Mouse (Mus musculus): ENCODE data around the gene Lcn5. TPM values are rescaled to one million over a fixed set of nuclear protein-coding genes. Genes with fewer than 3 reads are reported as not detected.

Lcn5 gene
- polyA plus RNA-seq, 1 experiment from 2014 or later: not detected

- no peaks in the 10 kb centered on the region for H3K9me3 ChIP-seq
- H3K9ac ChIP-seq: no peak overlapping the region
- H3K4me2 ChIP-seq (replicated peaks): no peak overlapping the region
- H3K4me3 ChIP-seq: no peak overlapping the region
- H3K27ac ChIP-seq: no peak overlapping the region
- 16% methylated on average over 6 of the region's 6 CpGs for WGBS
- no peaks in the 10 kb centered on the region for H3K27me3 ChIP-seq
- no peak for ATAC-seq (ENCODE audit: insufficient number of reproducible peaks, insufficient read depth, low FRiP score, low TSS enrichment)
- no peaks in the 10 kb centered on the region for H3K4me1 ChIP-seq
- H3K36me3 ChIP-seq: no peaks in the 10 kb centered on the region
Observed at GRCm38 (mm10) chr2:25639890-25640289, 17.9 kb upstream of the Lcn5 start.

DNA sequence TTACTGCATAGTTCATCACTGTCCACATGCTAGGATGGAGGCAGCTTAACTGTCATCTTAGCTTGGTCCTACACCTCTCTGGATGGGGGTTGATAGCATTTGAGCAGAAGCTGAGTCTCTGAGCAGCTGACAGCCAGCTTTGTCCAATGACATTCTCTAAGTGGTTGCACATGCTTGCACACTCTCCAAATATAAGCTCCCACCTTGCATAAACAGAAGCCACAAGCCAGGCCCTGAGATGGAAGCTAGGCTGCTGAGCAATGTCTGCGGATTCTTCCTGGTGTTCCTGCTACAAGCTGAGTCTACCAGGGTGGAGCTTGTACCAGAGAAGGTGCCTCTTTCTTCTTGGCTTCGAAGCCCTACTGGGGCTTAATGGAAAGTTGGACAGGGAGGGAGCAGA is 4.8 kb upstream of the Lcn5 start, which contains the start of gene Lcn8:
Gene Lcn8, plus strand, starts transcription at position 219 of the 400 bp plus-strand sequence.
- Histone ChIP-seq H3K27ac (no peak within 1 kb of the TSS), H3K4me1 (no peaks in the 10 kb centered on the region), H3K4me2 (replicated peaks) (no peak within 1 kb of the TSS), H3K4me3 (no peak within 1 kb of the TSS), H3K9me3 (no peaks in the 10 kb centered on the region), H3K9ac (no peak within 1 kb of the TSS), H3K27me3 (no peaks in the 10 kb centered on the region), H3K36me3 (no peaks in the 10 kb centered on the region)
- WGBS: 75% methylated on average over 2 of the region's 2 CpGs
- ATAC-seq (ENCODE audit: insufficient number of reproducible peaks, insufficient read depth, low FRiP score, low TSS enrichment): no peak

- Histone ChIP-seq H3K4me3 (no peak overlapping the region), H3K27me3 (no peaks in the 10 kb centered on the region), H3K36me3 (no peaks in the 10 kb centered on the region), H3K4me1 (no peaks in the 10 kb centered on the region), H3K4me2 (replicated peaks) (no peak overlapping the region), H3K9me3 (no peaks in the 10 kb centered on the region), H3K27ac (no peak overlapping the region), H3K9ac (no peak overlapping the region)
- no peak for ATAC-seq (ENCODE audit: insufficient number of reproducible peaks, insufficient read depth, low FRiP score, low TSS enrichment)
- WGBS: 24% methylated on average over 1 of the region's 1 CpGs
Observed at GRCm38 (mm10) chr2:25654502-25654901, 3.2 kb upstream of the Lcn5 start.

GRCm38 (mm10) chr2:25656691-25657090 is 1.1 kb upstream of the Lcn5 start:
- H3K4me2 ChIP-seq (replicated peaks): no peak overlapping the region
- 84% methylated on average over 4 of the region's 4 CpGs for WGBS
- H3K4me1 ChIP-seq: no peaks in the 10 kb centered on the region
- H3K27me3 ChIP-seq: no peaks in the 10 kb centered on the region
- ATAC-seq (ENCODE audit: insufficient number of reproducible peaks, insufficient read depth, low FRiP score, low TSS enrichment): no peak
- H3K9ac ChIP-seq: no peak overlapping the region
- no peak overlapping the region for H3K4me3 ChIP-seq
- H3K36me3 ChIP-seq: no peaks in the 10 kb centered on the region
- H3K27ac ChIP-seq: no peak overlapping the region
- no peaks in the 10 kb centered on the region for H3K9me3 ChIP-seq

GRCm38 (mm10) chr2:25657246-25657645 is 506 bp upstream of the Lcn5 start:
- Histone ChIP-seq H3K4me3 (no peak overlapping the region), H3K36me3 (no peaks in the 10 kb centered on the region), H3K9me3 (no peaks in the 10 kb centered on the region), H3K4me1 (no peaks in the 10 kb centered on the region), H3K4me2 (replicated peaks) (no peak overlapping the region), H3K27ac (no peak overlapping the region), H3K27me3 (no peaks in the 10 kb centered on the region), H3K9ac (no peak overlapping the region)
- WGBS: 84% methylated on average over 4 of the region's 4 CpGs
- no peak for ATAC-seq (ENCODE audit: insufficient number of reproducible peaks, insufficient read depth, low FRiP score, low TSS enrichment)

DNA sequence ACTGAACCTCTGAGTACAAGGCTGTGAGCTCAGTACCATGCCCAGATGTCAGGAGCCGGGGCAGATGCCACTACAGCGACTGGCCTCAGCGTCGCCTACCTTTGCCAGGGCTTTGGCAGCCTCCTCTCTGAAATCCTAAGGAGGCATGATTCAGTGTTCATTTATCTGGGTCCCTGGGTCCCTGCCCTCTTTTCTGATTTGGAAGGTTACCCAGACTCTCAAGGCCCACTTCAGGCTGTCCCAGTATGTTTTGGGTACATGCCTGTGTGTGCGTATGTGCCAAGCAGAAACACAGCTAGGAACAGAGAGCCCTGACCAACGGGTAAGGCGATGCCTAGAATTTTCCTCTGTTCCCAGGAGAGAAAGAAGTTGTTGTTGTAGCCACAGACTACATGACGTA is 2.5 kb downstream of the Lcn5 start:
- H3K4me3 ChIP-seq: no peak overlapping the region
- no peak overlapping the region for H3K4me2 ChIP-seq (replicated peaks)
- ATAC-seq (ENCODE audit: insufficient number of reproducible peaks, insufficient read depth, low FRiP score, low TSS enrichment): no peak
- no peak overlapping the region for H3K27ac ChIP-seq
- WGBS: 79% methylated on average over 8 of the region's 8 CpGs
- H3K36me3 ChIP-seq: no peaks in the 10 kb centered on the region
- H3K4me1 ChIP-seq: no peaks in the 10 kb centered on the region
- H3K9me3 ChIP-seq: no peaks in the 10 kb centered on the region
- H3K9ac ChIP-seq: no peak overlapping the region
- no peaks in the 10 kb centered on the region for H3K27me3 ChIP-seq

GRCm38 (mm10) chr2:25661245-25661970 is 3.7 kb downstream of the Lcn5 start:
- Histone ChIP-seq H3K9me3 (no peaks in the 10 kb centered on the region), H3K9ac (no peak overlapping the region), H3K27ac (no peak overlapping the region), H3K4me3 (no peak overlapping the region), H3K4me1 (no peaks in the 10 kb centered on the region), H3K36me3 (no peaks in the 10 kb centered on the region), H3K27me3 (no peaks in the 10 kb centered on the region), H3K4me2 (replicated peaks) (no peak overlapping the region)
- WGBS: 86% methylated on average over 6 of the region's 6 CpGs
- ATAC-seq (ENCODE audit: insufficient number of reproducible peaks, insufficient read depth, low FRiP score, low TSS enrichment): no peak

- Histone ChIP-seq H3K4me2 (replicated peaks) (no peak overlapping the region), H3K4me1 (no peaks in the 10 kb centered on the region), H3K27ac (no peak overlapping the region), H3K9me3 (no peaks in the 10 kb centered on the region), H3K4me3 (no peak overlapping the region), H3K9ac (no peak overlapping the region), H3K27me3 (no peaks in the 10 kb centered on the region), H3K36me3 (no peaks in the 10 kb centered on the region)
- no peak for ATAC-seq (ENCODE audit: insufficient number of reproducible peaks, insufficient read depth, low FRiP score, low TSS enrichment)
- WGBS: 72% methylated on average over 1 of the region's 1 CpGs
Observed at GRCm38 (mm10) chr2:25663511-25663910, 5.8 kb downstream of the Lcn5 start.

GRCm38 (mm10) chr2:25664125-25664524 is 6.4 kb downstream of the Lcn5 start:
- no peak for ATAC-seq (ENCODE audit: insufficient number of reproducible peaks, insufficient read depth, low FRiP score, low TSS enrichment)
- Histone ChIP-seq H3K9me3 (no peaks in the 10 kb centered on the region), H3K4me3 (no peak overlapping the region), H3K4me2 (replicated peaks) (no peak overlapping the region), H3K36me3 (no peaks in the 10 kb centered on the region), H3K27ac (no peak overlapping the region), H3K27me3 (no peaks in the 10 kb centered on the region), H3K9ac (no peak overlapping the region), H3K4me1 (no peaks in the 10 kb centered on the region)
- 62% methylated on average over 5 of the region's 5 CpGs for WGBS

DNA sequence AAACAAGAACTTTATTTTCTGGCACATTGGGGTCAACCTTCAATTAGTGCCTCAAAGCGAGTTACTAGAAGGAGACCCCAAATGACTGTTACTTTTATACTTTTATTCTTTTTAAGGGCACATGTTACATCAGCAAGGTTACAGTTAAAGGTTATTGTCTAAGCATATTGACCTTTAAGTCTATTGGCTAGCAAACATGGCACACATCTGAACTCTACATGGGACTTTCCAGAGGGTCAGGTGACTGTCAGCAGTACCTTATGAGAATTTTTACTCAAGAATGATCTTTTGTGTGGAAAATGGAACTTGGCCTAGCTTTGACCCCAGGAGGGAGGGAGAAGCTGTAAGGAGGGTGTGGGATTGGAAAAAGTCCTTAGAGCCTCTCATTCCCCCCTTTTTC is 8.8 kb downstream of the Lcn5 start:
- Histone ChIP-seq H3K27ac (no peak overlapping the region), H3K36me3 (no peaks in the 10 kb centered on the region), H3K4me3 (no peak overlapping the region), H3K27me3 (no peaks in the 10 kb centered on the region), H3K4me1 (no peaks in the 10 kb centered on the region), H3K9ac (no peak overlapping the region), H3K4me2 (replicated peaks) (no peak overlapping the region), H3K9me3 (no peaks in the 10 kb centered on the region)
- WGBS: 70% methylated on average over 1 of the region's 1 CpGs
- ATAC-seq (ENCODE audit: insufficient number of reproducible peaks, insufficient read depth, low FRiP score, low TSS enrichment): no peak

- no peaks in the 10 kb centered on the region for H3K27me3 ChIP-seq
- H3K9me3 ChIP-seq: no peaks in the 10 kb centered on the region
- no peak for ATAC-seq (ENCODE audit: insufficient number of reproducible peaks, insufficient read depth, low FRiP score, low TSS enrichment)
- no peaks in the 10 kb centered on the region for H3K4me1 ChIP-seq
- WGBS: 88% methylated on average over 3 of the region's 3 CpGs
- no peak within 1 kb of the TSS for H3K9ac ChIP-seq
- no peaks in the 10 kb centered on the region for H3K36me3 ChIP-seq
- H3K27ac ChIP-seq: no peak within 1 kb of the TSS
- H3K4me3 ChIP-seq: no peak within 1 kb of the TSS
- no peak within 1 kb of the TSS for H3K4me2 ChIP-seq (replicated peaks)
Observed at GRCm38 (mm10) chr2:25676486-25676885, 18.7 kb downstream of the Lcn5 start, which contains the start of gene Lcn6. Gene Lcn6, plus strand, starts transcription at chr2:25676786.

GRCm38 (mm10) chr2:25679559-25679958 is 21.8 kb downstream of the Lcn5 start:
- no peak for ATAC-seq (ENCODE audit: insufficient number of reproducible peaks, insufficient read depth, low FRiP score, low TSS enrichment)
- WGBS: 77% methylated on average over 6 of the region's 6 CpGs

More at GRCm38 (mm10) chr2:25679559-25679958, 21.8 kb downstream of the Lcn5 start:
- H3K27ac ChIP-seq: no peak overlapping the region
- no peak overlapping the region for H3K9ac ChIP-seq
- H3K4me1 ChIP-seq: no peaks in the 10 kb centered on the region
- H3K4me3 ChIP-seq: no peak overlapping the region
- H3K4me2 ChIP-seq (replicated peaks): no peak overlapping the region
- no peaks in the 10 kb centered on the region for H3K36me3 ChIP-seq
- H3K9me3 ChIP-seq: no peaks in the 10 kb centered on the region
- H3K27me3 ChIP-seq: no peaks in the 10 kb centered on the region; the same call in 1 of the 2 replicates

Measured in embryonic facial prominence, embryonic 12.5 days (tissue).